Mouse (Mus musculus): ENCODE data around the gene Rab20.
"Not testable (repeated sequence)": the region's sequence is repeated elsewhere in the genome, so short reads cannot be mapped to it uniquely, and the experiment has no call there.

The Rab20 gene

GRCm38 (mm10) chr8:11477811-11478761, at the start of gene Rab20:
Gene Rab20 (minus strand): TSS chr8:11478710.
- DNase-seq (ENCODE audit: low read depth, low spot score), result peak; percentile 83

GRCm38 (mm10) chr8:11523331-11523730, 44.8 kb upstream of the Rab20 start:
- DNase-seq (ENCODE audit: low read depth, low spot score), result no peak

DNA sequence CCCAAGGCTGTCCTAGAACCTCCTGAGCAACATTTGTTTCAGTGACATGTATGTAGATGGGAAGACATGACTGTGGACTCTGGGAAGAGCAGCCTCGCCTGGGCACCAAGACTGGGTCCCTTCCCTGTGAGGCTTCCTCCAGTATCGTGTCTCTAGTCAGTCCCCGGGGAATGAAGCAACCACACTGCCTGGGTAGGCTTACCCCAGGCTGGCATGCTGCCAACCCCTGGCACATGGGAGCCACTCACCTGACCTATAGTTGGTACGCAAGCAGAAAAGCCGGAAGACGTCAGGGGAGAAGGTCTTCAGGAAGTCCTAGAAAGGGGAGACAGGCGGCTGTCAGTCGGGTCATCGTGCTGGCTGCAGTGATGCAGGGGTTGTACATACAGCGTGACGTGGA, 40.2 kb upstream of the Rab20 start:
- DNase-seq (ENCODE audit: low read depth, low spot score), result no peak

DNA sequence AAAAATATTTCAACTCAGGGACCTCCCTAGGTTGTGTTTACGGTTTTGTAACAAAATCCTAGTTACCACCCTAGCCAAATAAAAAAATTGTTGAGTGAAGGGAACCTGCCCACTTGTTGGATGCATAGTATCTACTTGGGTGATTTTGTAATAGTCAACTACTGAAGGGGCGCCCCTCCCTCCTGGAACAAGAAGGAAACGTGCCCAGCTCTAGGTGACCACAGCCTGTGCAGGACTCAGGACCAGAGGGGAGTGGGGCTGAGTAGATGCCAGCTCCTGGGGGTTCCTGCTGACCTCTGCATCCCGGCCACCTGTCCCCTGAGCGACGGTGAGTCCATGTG, 39.5 kb upstream of the Rab20 start:
- DNase-seq (ENCODE audit: low read depth, low spot score), result no peak

GRCm38 (mm10) chr8:11517366-11518055, 39.0 kb upstream of the Rab20 start:
- DNase-seq (ENCODE audit: low read depth, low spot score), result no peak

GRCm38 (mm10) chr8:11516292-11516691, 37.8 kb upstream of the Rab20 start:
- no peak for DNase-seq (ENCODE audit: low read depth, low spot score)

- peak; percentile 48 for DNase-seq (ENCODE audit: low read depth, low spot score)
Measured at GRCm38 (mm10) chr8:11513247-11513646, 34.7 kb upstream of the Rab20 start.

DNA sequence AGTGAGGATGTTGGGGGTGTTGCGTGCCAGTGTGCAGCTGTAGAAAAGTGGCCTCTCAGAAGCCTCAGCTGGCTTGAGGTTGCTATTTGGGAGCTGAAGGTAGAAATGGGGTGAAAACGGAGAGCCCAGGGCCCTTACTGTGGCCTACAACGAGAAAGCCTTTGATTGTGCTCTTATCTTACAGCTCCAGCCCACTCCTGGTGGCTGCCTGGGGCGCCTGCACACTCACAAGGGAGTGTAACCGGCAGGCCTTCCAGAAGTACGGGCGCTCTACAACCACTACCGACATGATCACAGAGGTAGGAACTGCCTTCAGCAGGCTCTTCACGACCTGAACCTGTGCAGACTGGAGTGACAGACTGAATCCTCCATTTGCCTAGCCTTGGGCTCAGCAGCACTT, 34.2 kb upstream of the Rab20 start:
- DNase-seq (ENCODE audit: low read depth, low spot score), result peak; percentile 36

- DNase-seq (ENCODE audit: low read depth, low spot score), result no peak
Measured at GRCm38 (mm10) chr8:11510971-11511370, 32.5 kb upstream of the Rab20 start.

DNA sequence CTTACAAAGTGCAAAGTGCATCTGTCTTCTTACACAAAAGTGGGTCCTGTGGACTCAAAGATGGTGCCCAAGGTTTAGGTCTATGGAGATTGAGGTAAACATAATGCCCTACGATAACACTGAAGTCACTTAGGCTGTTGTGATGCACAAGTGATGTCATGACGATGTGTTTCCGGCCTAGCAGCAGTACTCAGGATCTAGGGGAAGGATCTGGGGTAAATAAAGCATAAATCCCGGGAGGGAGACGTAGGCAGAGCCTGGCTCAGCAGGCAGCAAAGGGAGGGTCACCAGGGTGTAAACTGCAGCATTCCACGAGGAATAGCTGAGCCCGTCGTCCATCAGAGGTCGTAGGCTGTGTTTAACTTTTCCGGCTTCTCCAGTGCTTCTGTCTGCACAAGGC, 30.4 kb upstream of the Rab20 start:
- DNase-seq (ENCODE audit: low read depth, low spot score), result no peak

DNA sequence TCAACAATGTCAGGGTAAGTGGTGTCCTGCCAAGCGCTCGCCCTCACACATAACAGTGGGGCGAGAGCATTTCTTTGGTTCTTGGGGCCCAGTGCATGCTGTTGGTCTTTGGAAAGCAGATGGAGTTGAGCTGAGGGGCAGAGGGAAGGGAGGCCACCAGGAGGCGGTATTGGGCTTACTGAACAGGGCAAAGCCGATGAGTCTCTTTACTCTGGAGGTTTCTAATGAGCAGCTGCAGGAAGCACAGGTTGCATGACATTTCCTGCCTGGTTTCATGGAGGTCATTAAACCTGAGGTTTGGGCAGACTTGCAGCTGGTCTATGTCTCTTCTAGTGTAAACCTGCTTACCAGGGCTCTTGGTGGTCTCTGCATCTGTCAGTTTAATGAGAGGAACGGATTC, 28.3 kb upstream of the Rab20 start:
- DNase-seq (ENCODE audit: low read depth, low spot score), result peak; percentile 78

- DNase-seq (ENCODE audit: low read depth, low spot score), result no peak
Measured at GRCm38 (mm10) chr8:11506074-11506473, 27.6 kb upstream of the Rab20 start.

DNA sequence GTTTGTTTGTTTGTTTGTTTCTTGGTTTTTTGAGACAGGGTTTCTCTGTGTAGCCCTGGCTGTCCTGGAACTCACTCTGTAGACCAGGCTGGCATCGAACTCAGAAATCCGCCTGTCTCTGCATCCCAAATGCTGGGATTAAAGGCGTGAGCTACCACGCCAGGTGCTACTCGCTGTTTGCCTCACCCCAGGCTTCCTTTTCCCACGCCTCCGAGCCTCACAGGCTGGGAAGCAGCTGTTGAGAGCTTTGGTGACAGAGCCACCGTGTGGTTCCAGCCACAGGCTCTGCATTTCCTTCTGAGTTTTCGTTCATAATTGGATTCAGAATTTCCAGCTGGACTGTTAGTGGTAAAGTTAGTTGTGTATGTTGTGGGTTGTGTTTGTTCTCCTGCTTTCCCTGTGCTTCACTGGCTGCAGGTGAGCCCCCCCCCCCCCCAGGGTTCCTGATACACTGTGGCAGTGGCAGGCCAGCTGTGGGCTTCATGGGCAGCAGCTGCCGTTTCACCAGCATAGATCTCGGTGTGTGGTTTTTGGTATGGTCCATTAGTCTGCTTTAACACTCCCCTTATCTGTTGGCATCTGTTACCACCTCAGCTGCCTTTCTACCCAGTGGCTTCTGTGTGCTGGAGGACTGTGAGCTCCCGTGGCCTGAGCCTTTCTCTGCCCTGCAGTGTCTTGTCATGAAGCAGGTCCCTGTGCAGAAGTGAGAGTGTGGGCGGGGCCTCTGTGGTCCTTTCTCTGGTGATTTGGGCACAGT, 25.1 kb upstream of the Rab20 start:
- DNase-seq (ENCODE audit: low read depth, low spot score), result no peak

DNA sequence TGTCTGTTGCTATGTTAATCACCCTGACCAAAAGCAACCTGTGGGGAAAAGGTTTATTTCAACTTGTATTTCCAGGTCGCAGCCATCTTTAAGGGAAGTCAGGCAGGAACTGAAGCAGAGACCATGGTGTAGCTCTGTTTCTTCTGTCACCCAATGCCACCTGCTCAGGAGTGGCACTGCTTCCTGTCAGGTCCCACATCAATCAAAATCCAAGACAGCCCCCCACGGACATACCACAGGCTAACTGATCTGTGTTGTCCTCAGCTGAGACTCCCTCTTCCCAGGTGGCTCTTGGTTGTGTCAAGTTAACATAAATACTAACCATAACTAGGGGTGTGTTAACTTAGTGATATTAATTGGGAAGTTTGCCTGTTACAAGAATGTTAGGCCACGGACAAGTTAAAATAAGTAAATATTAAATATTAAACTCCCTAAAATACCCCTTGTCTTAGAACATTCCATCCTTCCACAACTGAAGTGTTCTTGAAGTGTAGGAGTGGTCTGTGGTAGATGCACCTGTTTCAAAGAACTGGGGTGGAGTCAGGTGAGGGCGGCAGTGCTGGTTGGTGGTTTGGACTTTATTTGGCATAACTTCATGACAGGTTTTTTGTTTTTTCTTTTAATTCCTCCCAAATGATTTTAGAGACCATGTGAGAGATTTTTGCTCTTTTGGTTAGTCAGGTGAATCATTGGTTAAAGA, 20.4 kb upstream of the Rab20 start:
- DNase-seq (ENCODE audit: low read depth, low spot score), result no peak

DNA sequence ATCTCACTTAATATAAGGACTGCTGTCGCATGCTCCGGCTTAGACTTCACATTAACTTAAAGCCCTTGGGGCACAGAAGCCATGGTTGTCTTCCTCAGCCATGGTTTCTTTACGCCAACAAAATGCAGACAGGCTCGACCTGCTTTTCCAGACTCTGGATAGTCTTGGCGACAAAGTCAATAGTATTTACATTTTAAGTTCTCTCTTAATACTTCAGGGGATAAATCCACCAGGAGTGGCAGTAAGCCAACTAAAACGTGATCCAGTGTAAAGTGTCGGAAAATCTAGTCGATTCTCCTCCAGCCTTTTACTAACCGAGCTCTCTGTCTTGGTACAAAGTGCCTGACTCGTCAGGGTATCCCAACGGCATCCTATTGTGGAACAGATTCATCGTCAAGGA, 19.8 kb upstream of the Rab20 start:
- DNase-seq (ENCODE audit: low read depth, low spot score), result no peak

DNA sequence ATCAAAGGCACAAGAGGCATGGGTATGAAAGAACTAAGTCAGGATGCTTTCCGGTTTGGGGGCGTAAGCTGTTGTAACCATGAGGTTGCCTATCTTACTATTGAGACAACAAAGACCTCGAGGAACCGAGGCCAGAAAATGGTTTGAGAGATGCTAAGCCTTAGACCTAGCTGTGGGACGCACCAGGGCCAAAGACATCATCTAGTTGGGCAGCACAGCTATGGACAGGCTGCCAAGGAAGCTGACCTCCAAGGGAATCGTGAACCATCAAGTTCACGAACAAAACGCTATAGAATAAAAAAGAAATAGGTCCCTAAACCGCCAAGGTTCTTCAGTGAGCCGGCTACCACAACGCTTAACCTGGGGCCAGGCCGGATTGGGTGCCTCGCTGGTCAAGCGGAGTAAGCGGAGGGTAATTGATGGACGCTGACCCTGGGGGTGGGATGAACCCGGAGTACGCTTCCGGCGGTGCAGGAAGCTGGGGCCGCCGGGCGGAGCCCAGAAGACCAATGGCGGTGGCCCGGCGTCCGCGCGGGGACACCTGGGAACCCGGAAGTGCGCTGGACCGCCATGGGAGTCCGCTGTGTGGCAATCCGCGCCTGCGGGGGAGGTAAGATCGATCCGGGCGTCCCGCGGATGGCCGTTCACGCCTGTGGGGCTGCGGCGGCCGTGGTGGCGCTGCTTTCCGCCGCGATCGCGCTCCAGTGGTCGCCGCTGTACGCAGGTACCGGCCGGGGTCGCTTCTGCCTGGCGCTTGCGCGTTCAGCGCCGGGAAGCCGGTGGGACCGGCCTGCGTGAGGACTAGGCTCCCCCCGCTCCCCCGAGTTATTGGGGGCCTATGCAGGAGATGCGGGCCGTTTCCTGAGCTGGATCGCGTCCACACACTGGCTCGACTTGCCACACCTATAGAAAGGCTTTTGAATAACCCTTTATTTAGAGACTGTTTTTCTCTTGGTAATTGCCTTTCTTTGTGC, 18.8 kb upstream of the Rab20 start, which contains the start of gene Naxd:
Gene Naxd, plus strand, starts transcription at position 490 of the 974 bp plus-strand sequence.
- DNase-seq (ENCODE audit: low read depth, low spot score), result peak; percentile 80

DNA sequence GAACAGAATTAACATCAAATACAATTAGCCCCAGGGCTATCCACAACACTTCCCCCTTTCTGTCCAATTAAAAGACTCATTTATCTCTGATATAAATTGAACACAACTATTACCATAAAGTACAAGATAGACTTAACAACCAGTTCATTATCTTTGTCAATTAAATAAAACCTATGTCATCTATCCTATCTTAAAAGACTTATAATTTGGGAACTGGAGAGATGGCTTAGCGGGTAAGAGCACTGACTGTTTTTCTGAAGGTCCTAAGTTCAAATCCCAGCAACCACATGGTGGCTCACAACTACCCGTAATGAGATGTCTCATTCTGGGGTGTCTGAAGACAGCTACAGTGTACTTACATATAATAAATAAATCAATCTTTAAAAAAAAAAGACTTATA, 13.8 kb upstream of the Rab20 start:
- DNase-seq (ENCODE audit: low read depth, low spot score), result not testable (repeated sequence)

DNA sequence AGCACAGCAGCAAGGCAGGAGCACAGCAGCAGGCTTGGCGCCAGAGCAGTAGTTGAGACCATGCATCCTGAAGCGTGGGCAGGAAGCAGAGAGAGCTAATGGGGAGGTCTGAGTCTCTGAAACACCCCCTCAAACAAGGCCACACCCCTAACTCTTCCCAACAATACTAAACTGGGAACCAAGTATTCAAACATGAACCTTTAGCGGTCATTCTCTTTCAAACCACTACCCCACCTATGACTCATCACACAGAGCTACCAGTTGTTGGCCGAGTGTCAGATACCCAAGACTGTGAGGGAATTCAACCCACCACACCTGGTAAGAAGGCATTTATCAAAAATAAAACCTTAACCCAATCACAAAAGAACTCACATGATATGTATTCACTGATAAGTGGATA, 8.7 kb upstream of the Rab20 start:
- no peak for DNase-seq (ENCODE audit: low read depth, low spot score)

DNA sequence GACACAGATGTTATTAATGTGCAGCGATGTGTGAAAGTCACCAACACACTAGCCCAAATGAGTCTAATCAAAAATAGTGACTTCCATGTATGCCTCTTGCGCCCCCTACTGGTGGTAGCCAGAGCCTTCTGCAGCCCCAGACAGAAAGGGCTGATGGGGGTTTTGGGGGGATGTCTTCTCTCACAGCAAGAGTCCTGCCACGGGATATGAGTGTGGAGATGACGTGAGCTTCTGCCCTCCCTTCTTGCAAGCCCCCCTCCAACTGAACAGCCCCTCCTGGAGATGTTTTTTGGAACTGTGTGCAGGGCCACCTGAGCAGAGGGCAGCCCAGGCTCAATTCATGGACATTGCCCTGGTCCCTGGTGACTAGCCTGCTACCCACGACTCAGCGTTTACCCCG, 7.6 kb upstream of the Rab20 start:
- DNase-seq (ENCODE audit: low read depth, low spot score), result peak; percentile 81

- no peak for DNase-seq (ENCODE audit: low read depth, low spot score)
Measured at GRCm38 (mm10) chr8:11482537-11482936, 4.0 kb upstream of the Rab20 start.
